Mouse (Mus musculus): Measurements from ENCODE around the gene Prps1l3. TPM values are rescaled to one million over a fixed set of nuclear protein-coding genes. Genes with fewer than 3 reads are reported as not detected.

The Prps1l3 gene
- polyA plus RNA-seq, 2 experiments, result 21.1 to 38.2 TPM

- peak; percentile 58; the same call in 1 of the 2 replicates for ATAC-seq (ENCODE audit: insufficient read depth)
- no peak overlapping the region for H3K4me2 ChIP-seq (ENCODE audit: low read depth)
- no peak overlapping the region for H3K27ac ChIP-seq
- TF ChIP-seq EP300 (IDR thresholded peaks at IDR 0.05; ENCODE audit: low read depth) (0 out of 2 replicates have a peak, but pooled peaks have one; percentile 13), CTCF (IDR thresholded peaks at IDR 0.05; ENCODE audit: low read depth) (no peak)
- peaks cover 13% of the 10 kb centered on the region for H3K36me3 ChIP-seq (replicated peaks; ENCODE audit: control insufficient read depth, insufficient read depth, low read depth)
- no peak for DNase-seq (ENCODE audit: low read depth in 3 of 3, low spot score in 3 of 3)
- no peak overlapping the region for H3K9ac ChIP-seq (replicated peaks)
- H3K9me3 ChIP-seq (ENCODE audit: control insufficient read depth, low read length), result no peaks in the 10 kb centered on the region
- peaks cover 4 to 5% of the 10 kb centered on the region in 2 experiments; a peak in 3 of 4 replicates for H3K4me1 ChIP-seq (replicated peaks; ENCODE audit: control insufficient read depth in 2 of 2, insufficient read depth in 2 of 2, low read length in 1 of 2)
- no peaks in the 10 kb centered on the region for H3K27me3 ChIP-seq (ENCODE audit: control insufficient read depth, insufficient read depth, low read length)
- no peak overlapping the region for H3K4me3 ChIP-seq (ENCODE audit: insufficient read depth in 1 of 2, low read depth in 2 of 2, low read length in 2 of 2)
- WGBS (ENCODE audit: insufficient replicate concordance), result 57% methylated on average over 5 of the region's 5 CpGs
Measured at GRCm38 (mm10) chr12:57243671-57244495, 13.7 kb downstream of the Prps1l3 start.

GRCm38 (mm10) chr12:57258572-57258971, 28.4 kb downstream of the Prps1l3 start:
- DNase-seq (ENCODE audit: low read depth in 3 of 3, low spot score in 3 of 3), result no peak

GRCm38 (mm10) chr12:57275456-57275855, 45.2 kb downstream of the Prps1l3 start:
- Histone ChIP-seq H3K27me3 (ENCODE audit: control insufficient read depth, insufficient read depth, low read length) (no peaks in the 10 kb centered on the region), H3K4me3 (ENCODE audit: insufficient read depth in 1 of 2, low read depth in 2 of 2, low read length in 2 of 2) (no peak overlapping the region), H3K4me2 (ENCODE audit: low read depth) (no peak overlapping the region), H3K27ac (no peak overlapping the region), H3K9me3 (ENCODE audit: control insufficient read depth, low read length) (no peaks in the 10 kb centered on the region), H3K36me3 (replicated peaks; ENCODE audit: control insufficient read depth, insufficient read depth, low read depth) (no peaks in the 10 kb centered on the region), H3K4me1 (replicated peaks; ENCODE audit: control insufficient read depth in 2 of 2, insufficient read depth in 2 of 2, low read length in 1 of 2) (no peaks in the 10 kb centered on the region), H3K9ac (replicated peaks) (no peak overlapping the region)
- ATAC-seq (ENCODE audit: insufficient read depth) (no peak), DNase-seq (ENCODE audit: low read depth in 3 of 3, low spot score in 3 of 3) (no peak)
- TF ChIP-seq CTCF (IDR thresholded peaks at IDR 0.05; ENCODE audit: low read depth) (no peak), EP300 (IDR thresholded peaks at IDR 0.05; ENCODE audit: low read depth) (no peak)
- WGBS (ENCODE audit: insufficient replicate concordance), result 30% methylated on average over 1 of the region's 1 CpGs

More at GRCm38 (mm10) chr12:57258572-57258971, 28.4 kb downstream of the Prps1l3 start:
- no peak overlapping the region for H3K9ac ChIP-seq (replicated peaks)
- H3K27ac ChIP-seq, result no peak overlapping the region
- H3K4me1 ChIP-seq (replicated peaks; ENCODE audit: control insufficient read depth in 2 of 2, insufficient read depth in 2 of 2, low read length in 1 of 2), result no peaks in the 10 kb centered on the region
- no peaks in the 10 kb centered on the region for H3K27me3 ChIP-seq (ENCODE audit: control insufficient read depth, insufficient read depth, low read length)
- H3K4me3 ChIP-seq (ENCODE audit: insufficient read depth in 1 of 2, low read depth in 2 of 2, low read length in 2 of 2), result no peak overlapping the region
- TF ChIP-seq EP300 (IDR thresholded peaks at IDR 0.05; ENCODE audit: low read depth) (no peak), CTCF (IDR thresholded peaks at IDR 0.05; ENCODE audit: low read depth) (0 out of 2 replicates have a peak, but pooled peaks have one; percentile 10)
- WGBS (ENCODE audit: insufficient replicate concordance), result 24% methylated on average over 2 of the region's 2 CpGs
- no peak overlapping the region for H3K4me2 ChIP-seq (ENCODE audit: low read depth)
- no peaks in the 10 kb centered on the region for H3K9me3 ChIP-seq (ENCODE audit: control insufficient read depth, low read length)
- no peaks in the 10 kb centered on the region for H3K36me3 ChIP-seq (replicated peaks; ENCODE audit: control insufficient read depth, insufficient read depth, low read depth)
- ATAC-seq (ENCODE audit: insufficient read depth), result no peak

GRCm38 (mm10) chr12:57281155-57282114, 51.2 kb downstream of the Prps1l3 start:
- no peak overlapping the region for H3K4me3 ChIP-seq (ENCODE audit: insufficient read depth in 1 of 2, low read depth in 2 of 2, low read length in 2 of 2)
- H3K4me2 ChIP-seq (ENCODE audit: low read depth), result no peak overlapping the region
- no peak overlapping the region for H3K9ac ChIP-seq (replicated peaks)
- H3K36me3 ChIP-seq (replicated peaks; ENCODE audit: control insufficient read depth, insufficient read depth, low read depth), result no peaks in the 10 kb centered on the region
- no peaks in the 10 kb centered on the region for H3K27me3 ChIP-seq (ENCODE audit: control insufficient read depth, insufficient read depth, low read length)
- peak; percentile 49; the same call in 1 of the 2 replicates for TF ChIP-seq CTCF (IDR thresholded peaks at IDR 0.05; ENCODE audit: low read depth)
- no peak for TF ChIP-seq EP300 (IDR thresholded peaks at IDR 0.05; ENCODE audit: low read depth)
- WGBS (ENCODE audit: insufficient replicate concordance), result 39% methylated on average over 3 of the region's 3 CpGs
- H3K4me1 ChIP-seq (replicated peaks; ENCODE audit: control insufficient read depth in 2 of 2, insufficient read depth in 2 of 2, low read length in 1 of 2), result no peaks in the 10 kb centered on the region
- no peaks in the 10 kb centered on the region for H3K9me3 ChIP-seq (ENCODE audit: control insufficient read depth, low read length)
- peak; percentile 5 to 31 (median 6) for DNase-seq (ENCODE audit: low read depth in 3 of 3, low spot score in 3 of 3)
- H3K27ac ChIP-seq, result no peak overlapping the region
- ATAC-seq (ENCODE audit: insufficient read depth), result no peak
